16 mouse cellular contexts compared by ENCODE assay signal in genomic region chr12:34091851-34092250, GRCm38 (mm10).
"Had no signal": no experiment of that assay in that cellular context is flagged by ENCODE, and none has a peak within 500 bp of the region (broad histone marks: within the 10 kb centered on the region; RNA-seq: fewer than 3 reads in every experiment).

No protein-coding gene starts in this region.

- DNase-seq: kidney, adult 8-10 months; kidney, postnatal 25 days; liver; liver, embryonic 13.5 days; liver, postnatal 0 days; lung, postnatal 14 days; retina, postnatal 1 day; thymus, adult 18-20 months; thymus, postnatal 14 days had no signal

- H3K4me3 ChIP-seq: limb, embryonic 12.5 days; liver, embryonic 13.5 days; lung, embryonic 15.5 days; megakaryocyte, embryonic 14.5 days; midbrain, embryonic 12.5 days; neural tube, embryonic 13.5 days had no signal

- H3K27ac ChIP-seq: limb, embryonic 12.5 days; liver, embryonic 13.5 days; lung, embryonic 15.5 days; macrophage; midbrain, embryonic 12.5 days; neural tube, embryonic 13.5 days; stomach, postnatal 0 days had no signal
